Mouse (Mus musculus) adrenal gland, adult 8-10 months (tissue): Measurements from ENCODE around the gene Pth. TPM values are rescaled to one million over a fixed set of nuclear protein-coding genes. Genes with fewer than 3 reads are reported as not detected.

Experiments
- total RNA-seq, 4 experiments: library from RNA; stranded (reverse); gene quantifications; 2 replicates each; pipeline ENCODE4 v1.2.4; 2022

The Pth gene
- total RNA-seq, 4 experiments from 2014 or later, result not detected

Other genes with a start within 250 kb of the Pth start
- gene Arntl, start 181.1 kb downstream of the Pth start, total RNA-seq, result 10 to 100 TPM in 3 of 4 experiments, 1 to 10 TPM in 1; 9.9 to 16.1 (median 11.2) TPM
- gene Btbd10, start 19.2 kb downstream of the Pth start, total RNA-seq, result 10 to 100 TPM; 15.4 to 23.3 (median 19.0) TPM
- 10 to 100 TPM; 47.6 to 64.2 (median 57.0) TPM for gene Far1, start 125.3 kb upstream of the Pth start, total RNA-seq